Mouse (Mus musculus): ENCODE results near the gene Mnd1. TPM values are rescaled to one million over a fixed set of nuclear protein-coding genes. Genes with fewer than 3 reads are reported as not detected.
A peak's percentile ranks its signal among the peaks of the same experiment; 100 is the strongest.

Mnd1 gene
- polyA plus RNA-seq, 1 experiment from 2014 or later, result 14.0 TPM

DNA sequence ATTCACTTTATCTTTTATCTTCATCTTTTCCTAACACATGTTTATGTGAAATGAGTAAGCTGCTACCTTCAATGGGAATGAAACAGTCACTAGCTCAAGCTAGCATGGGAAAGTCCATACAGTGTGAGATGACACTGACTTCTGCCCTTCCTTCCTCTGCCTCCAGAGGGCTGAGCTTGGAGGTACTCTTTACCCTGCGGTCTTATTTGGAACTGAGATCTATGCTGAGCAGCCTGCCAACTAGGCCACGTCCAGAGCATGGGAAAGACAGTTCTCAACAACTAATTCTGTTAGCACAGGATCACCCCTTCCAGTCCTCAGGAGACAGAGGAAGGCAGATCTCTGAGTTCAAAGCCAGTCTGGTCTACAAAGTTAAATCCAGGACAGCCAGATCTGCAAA lies 64.6 kb downstream of the Mnd1 start:
- Histone ChIP-seq H3K27me3 (no peaks in the 10 kb centered on the region), H3K4me3 (replicated peaks) (no peak overlapping the region), H3K4me1 (replicated peaks) (no peaks in the 10 kb centered on the region; the same call in 1 of the 2 replicates), H3K4me2 (no peak overlapping the region), H3K27ac (no peak overlapping the region), H3K9me3 (no peaks in the 10 kb centered on the region), H3K36me3 (no peaks in the 10 kb centered on the region), H3K9ac (replicated peaks) (no peak overlapping the region)
- no peak for ATAC-seq (ENCODE audit: insufficient number of reproducible peaks, insufficient read depth, low FRiP score, low TSS enrichment, low read depth)
- WGBS, result 32% methylated on average over 2 of the region's 2 CpGs

DNA sequence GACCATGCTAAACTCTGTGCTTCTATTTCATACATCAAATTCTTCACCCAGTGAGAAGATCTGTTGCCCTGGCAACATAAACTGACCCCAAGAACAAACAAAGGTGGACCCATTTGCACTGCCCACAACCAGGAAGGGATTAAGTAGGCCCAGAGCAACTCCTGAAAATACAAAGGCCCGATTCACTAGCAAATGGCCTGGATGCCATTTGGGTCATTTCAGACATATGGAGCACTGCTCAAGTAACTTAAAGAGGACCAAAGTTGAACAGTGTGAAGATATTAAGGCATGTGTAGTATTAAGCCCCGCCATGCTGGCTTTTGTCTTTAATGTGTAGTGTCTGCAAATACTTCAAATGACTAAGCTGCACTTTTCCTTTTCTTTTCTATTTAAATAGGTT lies 68.7 kb downstream of the Mnd1 start:
- H3K9ac ChIP-seq (replicated peaks), result no peak overlapping the region
- H3K27me3 ChIP-seq, result no peaks in the 10 kb centered on the region
- no peak overlapping the region for H3K4me2 ChIP-seq
- ATAC-seq (ENCODE audit: insufficient number of reproducible peaks, insufficient read depth, low FRiP score, low TSS enrichment, low read depth), result no peak
- no peak overlapping the region for H3K27ac ChIP-seq
- H3K36me3 ChIP-seq, result no peaks in the 10 kb centered on the region
- 59% methylated on average over 2 of the region's 2 CpGs for WGBS
- peaks cover 12% of the 10 kb centered on the region for H3K4me1 ChIP-seq (replicated peaks)
- peaks cover 6% of the 10 kb centered on the region for H3K9me3 ChIP-seq
- no peak overlapping the region for H3K4me3 ChIP-seq (replicated peaks)

DNA sequence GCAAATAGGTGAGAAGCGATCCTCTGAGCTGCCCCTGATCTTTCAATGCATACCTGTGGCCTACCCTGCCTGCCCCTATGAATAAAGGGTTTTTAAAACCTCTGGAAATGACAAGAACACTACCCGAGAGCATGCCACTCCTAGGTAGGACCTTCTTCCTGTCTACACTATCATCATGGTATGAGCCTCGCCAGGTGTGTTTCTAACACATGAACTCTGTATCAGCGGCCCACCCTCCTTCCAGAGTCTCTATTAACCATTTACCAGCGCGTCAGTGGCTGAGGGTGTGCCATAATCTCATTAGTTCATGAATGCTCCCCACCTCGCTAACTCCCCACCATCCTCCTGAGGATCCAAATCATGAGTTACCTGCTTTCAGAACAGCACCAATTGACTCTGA lies 69.2 kb downstream of the Mnd1 start:
- WGBS, result 91% methylated on average over 7 of the region's 7 CpGs
- H3K4me2 ChIP-seq, result no peak overlapping the region
- H3K36me3 ChIP-seq, result no peaks in the 10 kb centered on the region
- H3K9me3 ChIP-seq, result peaks cover 6% of the 10 kb centered on the region
- peaks cover 12% of the 10 kb centered on the region for H3K4me1 ChIP-seq (replicated peaks)
- ATAC-seq (ENCODE audit: insufficient number of reproducible peaks, insufficient read depth, low FRiP score, low TSS enrichment, low read depth), result no peak
- H3K4me3 ChIP-seq (replicated peaks), result no peak overlapping the region
- H3K27me3 ChIP-seq, result no peaks in the 10 kb centered on the region
- no peak overlapping the region for H3K27ac ChIP-seq
- no peak overlapping the region for H3K9ac ChIP-seq (replicated peaks)

DNA sequence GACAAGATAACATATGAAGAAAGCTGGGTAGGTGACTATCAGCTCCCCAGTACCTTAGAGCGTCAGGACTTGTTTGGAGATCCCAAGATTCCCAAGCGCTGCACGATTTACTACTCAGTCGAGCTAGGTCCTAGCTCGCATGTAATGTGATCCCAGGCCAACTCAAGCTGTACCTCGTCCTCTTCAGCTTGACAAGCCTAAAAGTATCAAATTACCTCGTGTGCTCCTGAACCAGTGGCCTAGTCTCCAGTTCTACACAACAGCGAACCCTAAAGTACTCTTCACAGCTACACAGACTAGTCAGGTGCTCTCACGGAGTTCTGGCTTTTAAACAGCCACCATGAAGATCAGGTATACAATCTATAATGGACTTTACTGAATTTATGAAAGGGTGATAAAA lies 70.2 kb downstream of the Mnd1 start:
- H3K36me3 ChIP-seq, result no peaks in the 10 kb centered on the region
- peak; percentile 63 for ATAC-seq (ENCODE audit: insufficient number of reproducible peaks, insufficient read depth, low FRiP score, low TSS enrichment, low read depth)
- H3K4me3 ChIP-seq (replicated peaks), result no peak overlapping the region
- no peak overlapping the region for H3K27ac ChIP-seq
- no peak overlapping the region for H3K4me2 ChIP-seq
- H3K4me1 ChIP-seq (replicated peaks), result peaks cover 12% of the 10 kb centered on the region
- no peaks in the 10 kb centered on the region for H3K27me3 ChIP-seq
- peaks cover 6% of the 10 kb centered on the region for H3K9me3 ChIP-seq
- 9% methylated on average over 9 of the region's 9 CpGs for WGBS
- no peak overlapping the region for H3K9ac ChIP-seq (replicated peaks)

DNA sequence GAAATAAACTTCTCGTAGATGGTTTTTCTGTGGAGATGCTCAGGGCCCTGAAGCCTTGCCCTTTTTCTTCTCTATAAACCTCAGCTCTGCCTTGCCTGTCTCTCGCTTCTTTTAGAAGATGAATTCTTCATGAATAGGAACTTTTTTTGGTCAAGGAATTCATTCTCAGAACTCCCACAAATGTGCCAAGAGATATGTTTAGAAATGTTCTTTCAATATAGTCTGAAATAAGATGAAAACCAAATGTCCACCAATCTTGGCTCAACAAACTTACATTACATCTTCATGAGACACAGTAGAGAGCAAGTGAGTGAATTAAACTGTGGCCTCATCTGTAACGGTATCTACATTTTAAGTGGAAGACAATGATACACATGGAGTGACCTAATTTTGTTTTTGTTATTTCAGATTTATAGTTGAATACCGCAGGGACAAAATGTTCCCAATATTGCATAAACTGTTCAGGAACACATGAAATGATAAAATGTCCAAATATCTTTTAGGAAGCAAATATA lies 74.3 kb downstream of the Mnd1 start:
- H3K27ac ChIP-seq, result no peak overlapping the region
- no peaks in the 10 kb centered on the region for H3K36me3 ChIP-seq
- 91% methylated on average over 4 of the region's 4 CpGs for WGBS
- H3K27me3 ChIP-seq, result no peaks in the 10 kb centered on the region
- H3K9me3 ChIP-seq, result peaks cover 6% of the 10 kb centered on the region
- H3K9ac ChIP-seq (replicated peaks), result no peak overlapping the region
- H3K4me2 ChIP-seq, result no peak overlapping the region
- H3K4me3 ChIP-seq (replicated peaks), result no peak overlapping the region
- peaks cover 12% of the 10 kb centered on the region for H3K4me1 ChIP-seq (replicated peaks)
- ATAC-seq (ENCODE audit: insufficient number of reproducible peaks, insufficient read depth, low FRiP score, low TSS enrichment, low read depth), result no peak

DNA sequence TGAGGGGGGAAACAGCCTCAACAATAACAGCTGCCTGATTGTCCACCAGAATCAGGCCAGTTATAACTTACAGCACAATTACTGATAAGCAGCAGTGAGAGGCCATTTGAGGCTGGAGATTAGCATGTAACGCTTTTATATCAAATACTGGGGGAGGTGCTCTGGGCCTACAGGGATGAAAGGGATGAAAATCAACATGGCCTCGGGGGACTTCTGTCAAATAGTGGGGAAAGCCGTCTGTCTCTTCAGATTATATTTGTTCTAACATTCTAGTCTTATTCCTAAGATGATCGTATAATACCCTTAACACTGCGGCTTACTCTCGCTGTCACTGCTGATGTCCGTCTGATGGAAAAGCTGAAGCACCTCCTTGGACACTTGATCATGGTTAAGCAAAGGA lies 75.5 kb downstream of the Mnd1 start:
- no peaks in the 10 kb centered on the region for H3K36me3 ChIP-seq
- H3K4me2 ChIP-seq, result no peak overlapping the region
- H3K4me1 ChIP-seq (replicated peaks), result peaks cover 4% of the 10 kb centered on the region
- H3K4me3 ChIP-seq (replicated peaks), result no peak overlapping the region
- peaks cover 6% of the 10 kb centered on the region for H3K9me3 ChIP-seq
- H3K9ac ChIP-seq (replicated peaks), result no peak overlapping the region
- no peaks in the 10 kb centered on the region for H3K27me3 ChIP-seq
- ATAC-seq (ENCODE audit: insufficient number of reproducible peaks, insufficient read depth, low FRiP score, low TSS enrichment, low read depth), result no peak
- 91% methylated on average over 7 of the region's 7 CpGs for WGBS
- H3K27ac ChIP-seq, result no peak overlapping the region

DNA sequence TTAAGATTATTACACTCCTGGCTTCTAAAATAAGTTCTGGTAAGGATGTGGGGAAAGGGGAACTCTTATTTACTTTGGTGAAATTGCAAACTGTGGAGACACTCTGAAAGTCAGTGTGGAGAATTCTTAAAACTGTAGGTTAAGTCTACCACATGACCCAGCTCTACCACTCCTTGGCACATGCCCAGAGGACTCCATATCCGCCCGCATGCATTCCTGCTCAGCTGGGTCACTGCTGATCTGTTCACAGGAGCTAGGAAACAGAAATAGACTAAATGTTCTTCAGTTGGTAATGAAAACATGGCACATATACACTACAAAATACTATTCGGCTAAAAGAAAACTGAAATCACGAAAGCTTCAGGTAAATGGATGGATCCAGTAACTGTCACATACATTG lies 78.1 kb downstream of the Mnd1 start:
- H3K27ac ChIP-seq, result no peak overlapping the region
- ATAC-seq (ENCODE audit: insufficient number of reproducible peaks, insufficient read depth, low FRiP score, low TSS enrichment, low read depth), result no peak
- H3K36me3 ChIP-seq, result no peaks in the 10 kb centered on the region
- H3K27me3 ChIP-seq, result no peaks in the 10 kb centered on the region
- 92% methylated on average over 4 of the region's 4 CpGs for WGBS
- no peak overlapping the region for H3K9ac ChIP-seq (replicated peaks)
- H3K9me3 ChIP-seq, result peaks cover 6% of the 10 kb centered on the region
- H3K4me3 ChIP-seq (replicated peaks), result no peak overlapping the region
- H3K4me1 ChIP-seq (replicated peaks), result no peaks in the 10 kb centered on the region
- no peak overlapping the region for H3K4me2 ChIP-seq

DNA sequence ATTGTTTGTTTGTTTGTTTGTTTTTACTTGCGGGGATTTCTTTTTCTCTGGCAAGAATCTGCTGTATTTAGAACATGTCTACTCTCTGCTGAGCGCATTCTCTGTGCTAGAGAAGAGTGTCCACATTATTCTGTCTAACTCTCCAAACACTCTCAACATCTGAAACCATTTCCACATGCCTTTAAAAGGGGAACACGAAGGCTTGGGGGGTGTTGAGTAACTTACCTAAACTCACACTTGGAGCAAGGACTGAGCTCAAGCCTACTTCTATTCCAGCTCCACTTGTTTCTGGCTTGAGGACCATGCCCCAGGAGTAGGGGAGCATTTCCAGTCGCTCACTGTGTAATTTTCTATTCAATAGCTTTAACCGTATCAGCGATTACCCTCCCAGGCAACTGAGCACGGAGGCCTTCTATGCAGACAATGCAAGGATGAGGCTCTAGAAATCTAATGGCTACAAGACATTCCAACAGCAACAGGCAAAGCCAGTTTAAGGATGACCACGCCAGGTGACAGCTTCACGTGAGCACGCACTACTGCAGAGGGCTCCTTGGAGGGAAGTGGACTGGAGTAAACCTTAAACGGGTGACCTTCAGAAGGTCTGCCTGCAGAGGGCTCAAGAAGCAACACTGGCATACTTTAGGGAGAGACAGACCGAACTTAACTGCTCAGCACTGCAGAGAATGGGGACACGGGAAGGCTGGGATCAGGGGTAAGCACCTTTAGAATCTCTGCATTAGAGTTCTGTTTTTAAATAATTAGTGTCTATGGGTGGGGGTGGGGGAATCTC lies 78.8 kb downstream of the Mnd1 start:
- Histone ChIP-seq H3K27ac (no peak overlapping the region), H3K27me3 (no peaks in the 10 kb centered on the region), H3K36me3 (no peaks in the 10 kb centered on the region), H3K4me3 (replicated peaks) (no peak overlapping the region), H3K9ac (replicated peaks) (no peak overlapping the region), H3K9me3 (no peaks in the 10 kb centered on the region), H3K4me1 (replicated peaks) (no peaks in the 10 kb centered on the region), H3K4me2 (no peak overlapping the region)
- ATAC-seq (ENCODE audit: insufficient number of reproducible peaks, insufficient read depth, low FRiP score, low TSS enrichment, low read depth), result no peak
- WGBS, result 80% methylated on average over 13 of the region's 13 CpGs

DNA sequence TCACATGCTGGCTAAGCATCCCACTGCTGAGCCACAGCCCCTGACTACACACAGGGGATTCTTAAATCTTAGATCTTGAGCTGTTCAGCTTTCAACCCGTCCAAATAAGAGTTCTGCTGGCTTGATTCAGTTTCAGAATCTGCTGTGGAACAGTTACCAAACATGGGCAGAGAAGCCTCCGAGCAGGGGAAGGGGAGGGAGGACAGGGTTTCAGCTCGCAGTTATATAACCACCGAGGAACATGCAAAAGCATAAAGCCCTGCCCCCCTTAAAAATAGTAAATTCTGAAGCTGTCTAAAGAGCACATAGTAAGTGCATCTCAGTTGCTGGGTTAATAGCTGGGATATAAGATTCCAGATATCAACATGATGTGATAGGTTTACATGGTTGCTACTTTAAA lies 80.1 kb downstream of the Mnd1 start:
- ATAC-seq (ENCODE audit: insufficient number of reproducible peaks, insufficient read depth, low FRiP score, low TSS enrichment, low read depth), result no peak
- WGBS, result 72% methylated on average over 4 of the region's 4 CpGs
- H3K9me3 ChIP-seq, result no peaks in the 10 kb centered on the region
- H3K4me1 ChIP-seq (replicated peaks), result no peaks in the 10 kb centered on the region
- no peak overlapping the region for H3K27ac ChIP-seq
- H3K4me2 ChIP-seq, result no peak overlapping the region
- H3K4me3 ChIP-seq (replicated peaks), result no peak overlapping the region
- no peaks in the 10 kb centered on the region for H3K27me3 ChIP-seq
- H3K36me3 ChIP-seq, result no peaks in the 10 kb centered on the region
- no peak overlapping the region for H3K9ac ChIP-seq (replicated peaks)

DNA sequence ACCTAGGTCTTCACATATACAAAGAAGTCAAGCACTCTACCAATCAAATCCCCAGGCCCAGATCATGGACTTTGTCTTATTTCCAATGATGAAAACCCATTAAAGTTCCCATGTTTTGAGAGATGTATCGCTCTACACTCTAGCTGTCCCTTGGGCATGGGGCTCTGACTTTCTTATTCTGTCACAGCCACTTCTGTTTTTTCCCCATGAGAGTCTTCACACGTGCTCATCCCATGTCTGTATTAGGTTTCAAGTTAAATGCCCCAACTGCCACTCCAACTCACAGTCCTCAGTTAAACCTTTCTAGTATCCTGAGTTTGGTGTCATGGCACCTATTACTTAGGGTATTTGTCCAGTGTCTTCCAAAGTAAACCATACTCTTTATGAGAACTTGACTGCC lies 80.8 kb downstream of the Mnd1 start:
- Histone ChIP-seq H3K4me3 (replicated peaks) (no peak overlapping the region), H3K36me3 (no peaks in the 10 kb centered on the region), H3K27ac (no peak overlapping the region), H3K9ac (replicated peaks) (no peak overlapping the region), H3K27me3 (no peaks in the 10 kb centered on the region), H3K9me3 (no peaks in the 10 kb centered on the region), H3K4me1 (replicated peaks) (no peaks in the 10 kb centered on the region), H3K4me2 (no peak overlapping the region)
- ATAC-seq (ENCODE audit: insufficient number of reproducible peaks, insufficient read depth, low FRiP score, low TSS enrichment, low read depth), result no peak
- 83% methylated on average over 2 of the region's 2 CpGs for WGBS

DNA sequence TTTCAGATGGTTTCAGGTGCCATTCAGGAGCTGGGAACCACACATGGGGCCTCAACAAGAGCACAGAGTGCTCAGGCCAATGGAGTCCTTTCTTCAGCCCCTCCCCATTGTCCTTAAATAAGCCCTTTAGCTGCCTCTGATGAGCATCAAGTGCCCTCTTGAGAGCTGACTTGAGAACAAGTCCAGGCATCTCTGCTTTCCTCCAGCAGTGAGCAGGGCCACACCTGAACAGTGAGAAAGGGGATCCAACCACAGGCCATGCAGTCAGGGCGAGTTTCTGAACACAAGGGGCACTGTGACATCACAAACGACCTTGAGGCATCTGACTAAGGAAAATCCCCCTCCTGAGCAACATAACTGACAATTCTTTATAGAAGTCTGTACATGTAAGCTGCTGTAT lies 83.9 kb downstream of the Mnd1 start:
- 12% methylated on average over 2 of the region's 2 CpGs for WGBS
- ATAC-seq (ENCODE audit: insufficient number of reproducible peaks, insufficient read depth, low FRiP score, low TSS enrichment, low read depth), result no peak
- H3K4me3 ChIP-seq (replicated peaks), result no peak overlapping the region

DNA sequence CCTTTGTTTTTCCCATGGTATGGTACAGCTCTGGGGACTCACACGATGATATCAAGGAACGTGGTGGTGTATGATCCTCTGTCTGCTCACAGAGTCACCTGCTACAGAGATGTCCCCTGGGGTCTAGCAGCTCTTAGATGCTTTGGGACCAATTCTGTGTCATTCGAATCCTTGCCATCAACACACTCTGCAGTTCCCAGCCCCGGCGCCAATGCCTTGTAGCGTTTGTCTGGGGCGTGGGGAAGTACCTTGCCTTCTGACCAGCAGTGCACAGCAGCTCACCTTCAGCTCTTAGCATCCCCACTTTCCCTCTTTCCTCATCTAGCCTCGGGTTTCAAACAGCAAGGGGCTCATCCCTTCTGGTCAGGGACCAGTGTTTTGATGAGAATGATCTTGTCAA lies 84.8 kb downstream of the Mnd1 start:
- no peak overlapping the region for H3K4me2 ChIP-seq
- no peak overlapping the region for H3K4me3 ChIP-seq (replicated peaks)
- 81% methylated on average over 8 of the region's 8 CpGs for WGBS
- ATAC-seq (ENCODE audit: insufficient number of reproducible peaks, insufficient read depth, low FRiP score, low TSS enrichment, low read depth), result no peak
- no peaks in the 10 kb centered on the region for H3K4me1 ChIP-seq (replicated peaks)
- no peaks in the 10 kb centered on the region for H3K27me3 ChIP-seq
- H3K36me3 ChIP-seq, result no peaks in the 10 kb centered on the region
- no peak overlapping the region for H3K9ac ChIP-seq (replicated peaks)
- no peaks in the 10 kb centered on the region for H3K9me3 ChIP-seq
- H3K27ac ChIP-seq, result no peak overlapping the region

More for the DNA sequence above, 83.9 kb downstream of the Mnd1 start:
- Histone ChIP-seq H3K27ac (no peak overlapping the region), H3K27me3 (no peaks in the 10 kb centered on the region), H3K36me3 (no peaks in the 10 kb centered on the region), H3K4me2 (no peak overlapping the region), H3K4me1 (replicated peaks) (no peaks in the 10 kb centered on the region), H3K9ac (replicated peaks) (no peak overlapping the region), H3K9me3 (no peaks in the 10 kb centered on the region)
